Mouse (Mus musculus): ENCODE results near the gene U2af1l4. TPM values are rescaled to one million over a fixed set of nuclear protein-coding genes. Genes with fewer than 3 reads are reported as not detected.

U2af1l4 gene
- total RNA-seq, 2 experiments from 2014 or later, result 63.8 to 65.6 TPM

DNA sequence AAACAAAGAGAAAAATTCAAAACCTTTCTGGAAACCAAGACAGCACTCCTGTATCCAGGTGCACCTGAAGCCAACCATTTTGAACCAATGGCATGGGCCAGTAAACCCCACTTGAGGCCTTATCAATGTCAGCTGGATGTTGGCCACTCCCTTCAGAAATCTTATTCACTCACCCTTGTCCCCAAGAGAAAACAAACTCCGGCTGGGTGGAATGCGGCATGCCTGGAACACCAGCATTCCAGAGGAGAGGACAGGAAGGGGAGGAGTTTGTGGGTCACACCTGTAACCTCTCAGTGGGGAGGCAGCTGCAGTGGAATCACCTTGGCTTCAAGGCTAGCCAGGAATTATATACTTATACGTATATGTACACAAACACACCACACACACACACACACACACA, 39.5 kb downstream of the U2af1l4 start:
- no peak for DNase-seq
- intact Hi-C loops (cut with DNase I), result loop anchor here (10.0 kb wide), 1 partner anchor 228 kb away; no protein-coding TSS in a partner anchor

GRCm38 (mm10) chr7:30604424-30604823, 41.3 kb downstream of the U2af1l4 start:
- no peak for DNase-seq
- intact Hi-C loops (cut with DNase I), result loop anchor here (10.0 kb wide), 1 partner anchor 230 kb away; no protein-coding TSS in a partner anchor

- intact Hi-C loops (cut with DNase I), result loop anchor here (10.0 kb wide), 1 partner anchor 230 kb away; no protein-coding TSS in a partner anchor
- DNase-seq, result no peak
Measured at GRCm38 (mm10) chr7:30604944-30605343, 41.8 kb downstream of the U2af1l4 start.

DNA sequence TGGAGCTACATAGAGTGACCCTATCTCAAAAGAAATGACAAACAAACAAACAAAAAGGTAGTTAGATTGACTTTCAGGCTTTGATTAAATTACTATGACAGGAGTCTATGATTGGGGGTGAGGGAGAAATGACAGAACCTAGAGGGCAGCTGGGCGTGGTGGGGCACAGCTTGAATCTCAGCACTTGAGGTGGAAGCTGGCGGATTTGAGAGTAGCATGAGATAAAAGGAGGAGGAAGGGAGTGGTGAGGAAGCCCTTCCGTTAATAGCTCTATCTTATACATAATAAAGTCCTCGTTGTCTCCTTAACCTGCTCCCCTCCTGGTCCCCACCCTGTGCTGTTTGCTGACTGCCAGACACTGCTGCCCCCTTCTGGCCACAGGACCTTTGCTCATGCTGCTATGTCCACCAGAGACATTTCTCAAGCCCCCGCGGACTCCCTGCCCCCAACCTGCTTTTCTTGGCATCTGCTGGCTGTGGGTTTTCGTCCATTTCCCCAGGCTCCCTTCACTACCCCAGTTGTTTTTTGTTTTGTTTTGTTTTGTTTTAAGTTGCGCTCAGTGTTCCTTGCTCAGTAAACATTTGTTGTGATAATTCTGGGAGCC, 44.7 kb downstream of the U2af1l4 start:
- intact Hi-C loops (cut with DNase I), result loop anchor here (1.0 to 10.0 kb wide), 2 partner anchors 19 to 233 kb away; no protein-coding TSS in a partner anchor
- peak; percentile 62 to 72 for DNase-seq

DNA sequence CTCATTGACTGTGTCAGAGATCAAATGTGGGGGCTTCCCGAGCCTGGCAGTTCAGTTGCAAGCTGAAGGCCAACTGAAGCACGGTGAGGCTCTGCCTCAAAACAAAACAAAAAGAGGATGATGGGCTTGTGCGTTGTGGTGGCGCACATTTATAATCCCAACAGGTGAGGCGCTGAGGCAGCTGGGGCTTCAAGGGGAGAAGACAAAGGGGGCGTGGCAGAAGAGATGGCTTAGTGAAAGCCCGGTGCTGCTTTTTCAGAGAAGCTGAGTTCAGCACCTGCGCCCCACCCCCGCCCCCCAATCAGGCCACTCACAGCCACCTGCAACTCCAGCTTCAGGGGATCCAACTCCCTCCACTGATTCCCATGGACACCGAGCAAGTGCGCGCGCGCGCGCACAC, 45.4 kb downstream of the U2af1l4 start:
- intact Hi-C loops (cut with DNase I), result loop anchor here (1.0 to 10.0 kb wide), 2 partner anchors 19 to 234 kb away; no protein-coding TSS in a partner anchor
- DNase-seq, result no peak

GRCm38 (mm10) chr7:30610043-30610442, 46.9 kb downstream of the U2af1l4 start:
- intact Hi-C loops (cut with DNase I), result no loop called here
- peak; percentile 38 to 61 for DNase-seq

DNA sequence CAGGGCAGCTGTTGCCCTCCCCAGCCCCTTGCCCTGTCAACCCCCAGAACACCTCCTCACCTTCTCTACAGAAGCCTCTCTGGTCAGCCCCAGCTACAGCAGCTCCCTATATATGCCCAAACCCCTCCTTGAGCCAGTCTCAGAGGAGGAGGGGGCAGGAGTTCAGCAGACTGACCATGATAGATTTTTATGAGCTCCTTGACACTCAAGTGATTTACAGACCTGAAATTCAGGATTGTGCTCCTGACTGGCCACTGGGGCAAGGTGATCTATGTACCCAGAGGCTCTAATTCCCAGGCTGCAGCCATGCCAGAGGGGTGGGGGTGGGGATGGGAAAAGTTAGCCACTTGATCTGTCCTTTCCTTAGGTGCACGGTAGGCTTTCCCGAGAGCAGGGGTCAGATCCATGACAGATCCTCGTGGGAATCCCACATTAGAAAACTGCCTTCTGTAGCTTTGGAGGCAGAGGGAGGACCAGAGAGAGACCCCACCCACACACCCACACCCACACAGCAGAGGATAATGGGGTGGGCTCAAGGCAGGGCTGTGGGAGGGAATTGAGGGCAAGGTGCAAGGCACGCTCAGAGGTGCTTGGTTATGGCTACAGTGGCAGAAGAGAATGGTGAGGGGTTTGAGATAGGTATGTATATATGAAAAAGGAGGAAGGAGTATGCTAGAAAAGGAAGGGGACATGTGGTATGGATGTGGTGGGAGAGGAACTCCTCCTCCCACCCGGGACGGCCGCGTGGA, 49.7 kb downstream of the U2af1l4 start, which contains the start of gene Upk1a:
Gene Upk1a, minus strand, starts transcription at position 194 of the 749 bp plus-strand sequence.
- no peak for DNase-seq
- intact Hi-C loops (cut with DNase I), result loop anchor here (1.0 kb wide), 1 partner anchor 23 kb away; no protein-coding TSS in a partner anchor

DNA sequence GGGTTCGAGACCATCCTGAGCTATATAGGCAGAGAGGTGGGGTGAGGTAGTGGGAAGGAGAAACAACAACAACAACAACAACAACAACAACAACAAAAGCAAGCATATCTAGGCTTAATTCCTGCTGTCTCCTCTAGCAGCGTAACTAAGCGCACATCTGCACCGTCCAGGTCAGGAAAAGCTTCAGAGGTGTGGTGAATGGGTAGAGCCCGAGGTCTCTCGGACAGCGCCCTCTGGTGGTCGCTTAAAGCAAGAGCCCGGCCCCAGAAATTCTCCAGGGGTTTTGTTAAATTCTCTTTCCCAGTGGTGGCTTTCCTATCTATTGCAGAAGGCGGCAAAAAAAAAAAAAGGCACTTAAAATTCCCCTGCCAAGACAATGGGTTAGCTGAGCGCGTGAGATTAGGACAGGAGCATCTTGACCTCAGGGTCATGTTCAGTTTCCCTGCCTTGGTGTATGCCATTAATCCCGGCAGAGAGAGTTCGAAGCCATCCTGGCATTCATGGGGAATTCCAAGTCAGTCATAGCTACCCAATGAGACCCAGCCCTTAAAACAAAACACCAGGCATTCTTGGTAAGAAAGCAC, 50.5 kb downstream of the U2af1l4 start:
- intact Hi-C loops (cut with DNase I), result loop anchor here (1.0 kb wide), 1 partner anchor 23 kb away; no protein-coding TSS in a partner anchor
- peak; percentile 54 to 77 for DNase-seq

DNA sequence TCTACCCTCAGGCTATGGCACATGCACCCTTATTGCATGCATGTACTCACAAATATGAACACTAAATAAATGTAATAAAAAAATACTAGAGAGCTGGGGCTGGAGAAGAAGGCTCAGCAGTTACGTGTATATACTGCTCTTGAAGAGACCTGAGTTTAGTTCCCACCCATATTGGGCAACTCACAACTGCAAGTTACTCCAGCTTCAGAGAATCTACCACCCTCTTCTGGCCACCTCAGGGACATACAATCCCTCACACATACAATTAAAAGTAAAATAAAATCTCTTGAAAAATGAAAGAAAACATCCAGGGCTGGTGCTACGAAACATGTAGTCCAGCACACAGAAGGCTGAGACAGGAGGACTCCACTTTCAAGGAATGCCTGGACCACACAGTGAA, 51.4 kb downstream of the U2af1l4 start:
- DNase-seq, result no peak
- intact Hi-C loops (cut with DNase I), result no loop called here

Small RNA genes lying within 50 kb of the gene (microRNA-seq; reads per million reads assigned to microRNA genes)
- gene Gm38670 (0.36 to 4.3 reads per million in 2 experiments), gene Mir3569 (0.27 to 0.60 reads per million in 2 experiments)

Other genes with a start within 250 kb of the U2af1l4 start
- gene Syne4, start 248.5 kb upstream of the U2af1l4 start, total RNA-seq (2021), result 1 to 10 TPM; 1.4 to 1.8 TPM
- under 1 TPM; 0.85 to 0.88 TPM for gene E130208F15Rik, start 241.6 kb upstream of the U2af1l4 start, total RNA-seq (2021)
- 10 to 100 TPM; 12.1 to 12.8 TPM for gene Sdhaf1, start 239.4 kb upstream of the U2af1l4 start, total RNA-seq (2021)
- gene Lrfn3, start 200.5 kb upstream of the U2af1l4 start, total RNA-seq (2021), result 1 to 10 TPM in 1 of 2 experiments, under 1 TPM in 1; 0.83 to 1.2 TPM
- gene Tyrobp, start 149.5 kb upstream of the U2af1l4 start, total RNA-seq (2021), result 10 to 100 TPM; 18.6 to 19.9 TPM
- gene Hcst, start 143.4 kb upstream of the U2af1l4 start, total RNA-seq (2021), result 1 to 10 TPM; 1.2 to 1.3 TPM
- gene Nfkbid, start 141.6 kb upstream of the U2af1l4 start, total RNA-seq (2021), result under 1 TPM; 0.67 to 0.71 TPM
- 1 to 10 TPM; 4.0 to 4.4 TPM for gene Aplp1, start 117.8 kb upstream of the U2af1l4 start, total RNA-seq (2021)
- gene Kirrel2, start 105.6 kb upstream of the U2af1l4 start, total RNA-seq (2021), result not detected
- not detected for gene Nphs1, start 105.0 kb upstream of the U2af1l4 start, total RNA-seq (2021)
- gene Prodh2, start 69.7 kb upstream of the U2af1l4 start, total RNA-seq (2021), result not detected
- 1 to 10 TPM; 2.7 to 3.2 TPM for gene Arhgap33, start 28.2 kb upstream of the U2af1l4 start, total RNA-seq (2021)
- 100 to 1,000 TPM; 425 to 488 TPM for gene Hspb6, start 11.1 kb upstream of the U2af1l4 start, total RNA-seq (2021)
- 1 to 10 TPM; 4.6 to 5.3 TPM for gene Proser3, start 11.0 kb upstream of the U2af1l4 start, total RNA-seq (2021)
- 10 to 100 TPM; 14.4 to 16.4 TPM for gene Lin37, start 3.5 kb upstream of the U2af1l4 start, total RNA-seq (2021)
- gene Gm49396, start within 50 bp of the U2af1l4 start, total RNA-seq (2021), result 1 to 10 TPM; 1.9 to 2.4 TPM
- gene Psenen, start 326 bp downstream of the U2af1l4 start, total RNA-seq (2021), result 10 to 100 TPM; 66.3 to 67.3 TPM
- gene Igflr1, start 2.1 kb downstream of the U2af1l4 start, total RNA-seq (2021), result 1 to 10 TPM; 1.9 to 2.5 TPM
- gene Kmt2b, start 25.4 kb downstream of the U2af1l4 start, total RNA-seq (2021), result 10 to 100 TPM; 22.6 to 26.9 TPM
- gene Zbtb32, start 35.6 kb downstream of the U2af1l4 start, total RNA-seq (2021), result not detected
- gene Upk1a, start 49.5 kb downstream of the U2af1l4 start, total RNA-seq (2021), result under 1 TPM; 0.34 to 0.38 TPM
- 1,000 to 10,000 TPM; 4,389 to 4,822 TPM for gene Cox6b1, start 62.9 kb downstream of the U2af1l4 start, total RNA-seq (2021)
- not detected for gene Etv2, start 72.6 kb downstream of the U2af1l4 start, total RNA-seq (2021)
- 10 to 100 TPM; 49.1 to 53.1 TPM for gene Rbm42, start 87.0 kb downstream of the U2af1l4 start, total RNA-seq (2021)
- gene Haus5, start 101.7 kb downstream of the U2af1l4 start, total RNA-seq (2021), result 1 to 10 TPM; 4.7 to 4.8 TPM
- under 1 TPM in 1 of 2 experiments, not detected in 1; 0.43 TPM for gene Pmis2, start 108.3 kb downstream of the U2af1l4 start, total RNA-seq (2021)
- gene 2200002J24Rik, start 135.6 kb downstream of the U2af1l4 start, total RNA-seq (2021), result not detected
- gene Atp4a, start 148.9 kb downstream of the U2af1l4 start, total RNA-seq (2021), result under 1 TPM in 1 of 2 experiments, not detected in 1; 0.15 TPM
- gene Tmem147, start 166.2 kb downstream of the U2af1l4 start, total RNA-seq (2021), result 100 to 1,000 TPM; 238 to 243 TPM
- gene Gapdhs, start 180.4 kb downstream of the U2af1l4 start, total RNA-seq (2021), result not detected
- gene Sbsn, start 188.2 kb downstream of the U2af1l4 start, total RNA-seq (2021), result 1 to 10 TPM; 4.3 to 5.5 TPM
- gene Dmkn, start 200.5 kb downstream of the U2af1l4 start, total RNA-seq (2021), result 1 to 10 TPM; 4.8 to 7.0 TPM
- not detected for gene Krtdap, start 224.6 kb downstream of the U2af1l4 start, total RNA-seq (2021)

Data from heart, postnatal 14 days (tissue).